Mouse (Mus musculus) embryonic facial prominence, embryonic 12.5 days (tissue): ENCODE results near the gene Zfp974. TPM values are rescaled to one million over a fixed set of nuclear protein-coding genes. Genes with fewer than 3 reads are reported as not detected.
"Not testable (repeated sequence)": the region's sequence is repeated elsewhere in the genome, so short reads cannot be mapped to it uniquely, and the experiment has no call there.

ENCODE experiments used
- ATAC-seq: fragments of 200-750 bp; cut with Nextera tagmentation; 2 replicates; pipeline ENCODE4 v1.8.0; 2017; ENCODE audit not compliant: insufficient number of reproducible peaks, insufficient read depth, low FRiP score, low TSS enrichment
- H3K27ac ChIP-seq: fragments of 300-500 bp; sonication (generic); 2 replicates; pipeline ENCODE4 v1.5.1; 2016; ENCODE audit warnings: mild to moderate bottlenecking
- H3K27me3 ChIP-seq: fragments of 300-500 bp; sonication (generic); 2 replicates; pipeline ENCODE4 v1.6.1; 2016; ENCODE audit warnings: mild to moderate bottlenecking, moderate library complexity
- H3K36me3 ChIP-seq: fragments of 300-500 bp; sonication (generic); 2 replicates; pipeline ENCODE4 v1.6.1; 2016; ENCODE audit warnings: mild to moderate bottlenecking
- H3K4me1 ChIP-seq: fragments of 300-500 bp; sonication (generic); 2 replicates; pipeline ENCODE4 v1.6.1; 2016
- H3K4me2 ChIP-seq: fragments of 300-500 bp; sonication (generic); replicated peaks from 2 replicates; pipeline ENCODE4 v1.6.1; 2016; ENCODE audit warnings: mild to moderate bottlenecking, moderate library complexity
- H3K4me3 ChIP-seq: fragments of 300-500 bp; sonication (generic); 2 replicates; pipeline ENCODE4 v1.5.1; 2016; ENCODE audit warnings: mild to moderate bottlenecking
- H3K9ac ChIP-seq: fragments of 300-500 bp; sonication (generic); 2 replicates; pipeline ENCODE4 v1.6.1; 2016; ENCODE audit warnings: mild to moderate bottlenecking, moderate library complexity
- H3K9me3 ChIP-seq: fragments of 300-500 bp; sonication (generic); 2 replicates; pipeline ENCODE4 v1.6.1; 2016; ENCODE audit warnings: mild to moderate bottlenecking, moderate library complexity
- WGBS: fragments of 180-500 bp; shearing (Covaris S2); methylation state at CpG from one replicate; pipeline ENCODE4 v1.1.7; 2016; 5-methylcytosine and 5-hydroxymethylcytosine counted together
- polyA plus RNA-seq: library from polyadenylated mRNA; unstranded; fragments of >200 nt; fragmentation: Nextera tagmentation; extraction: Ambion mirVana; gene quantifications from 2 replicates; pipeline ENCODE4 v1.2.1, GENCODE M21; 2016

Zfp974 gene
- polyA plus RNA-seq, result 11.4 and 12.3 TPM in 2 replicates

- Histone ChIP-seq H3K27me3 (no peaks in the 10 kb centered on the region), H3K27ac (no peak within 1 kb of the TSS), H3K9ac (peak within 1 kb of the TSS; percentile 64), H3K9me3 (no peaks in the 10 kb centered on the region), H3K4me2 (peak within 1 kb of the TSS; percentile 65), H3K4me1 (peaks cover 6% of the 10 kb centered on the region; the same call in 1 of the 2 replicates), H3K4me3 (peak within 1 kb of the TSS; percentile 66), H3K36me3 (peaks cover 7% of the 10 kb centered on the region; the same call in 1 of the 2 replicates)
- WGBS, result 4% methylated on average over 40 of the region's 40 CpGs
- peak; percentile 64; the same call in 1 of the 2 replicates for ATAC-seq
Observed at GRCm38 (mm10) chr7:27928818-27929695, at the start of gene Zfp974. TSS of gene Zfp974 (minus strand) at chr7:27929460.

GRCm38 (mm10) chr7:27949451-27949850 lies 20.2 kb upstream of the Zfp974 start:
- not testable (repeated sequence) for ATAC-seq, H3K4me3 ChIP-seq, H3K27me3 ChIP-seq, H3K4me1 ChIP-seq, H3K9ac ChIP-seq, H3K36me3 ChIP-seq, H3K9me3 ChIP-seq, H3K27ac ChIP-seq, H3K4me2 ChIP-seq
- 90% methylated on average over 13 of the region's 13 CpGs for WGBS

GRCm38 (mm10) chr7:27941869-27942268 lies 12.6 kb upstream of the Zfp974 start:
- H3K4me1 ChIP-seq, H3K9ac ChIP-seq, H3K27ac ChIP-seq, H3K9me3 ChIP-seq, H3K36me3 ChIP-seq, H3K4me3 ChIP-seq, H3K27me3 ChIP-seq, H3K4me2 ChIP-seq, ATAC-seq: not testable (repeated sequence)
- WGBS, result 40% methylated on average over 6 of the region's 7 CpGs

GRCm38 (mm10) chr7:27933800-27934158 lies 4.5 kb upstream of the Zfp974 start:
- not testable (repeated sequence) for H3K9me3 ChIP-seq, H3K27me3 ChIP-seq, H3K27ac ChIP-seq, H3K4me3 ChIP-seq, H3K4me1 ChIP-seq, H3K36me3 ChIP-seq, ATAC-seq, H3K9ac ChIP-seq
- WGBS, result 43% methylated on average over 1 of the region's 9 CpGs
- peak overlapping the region; percentile 39 for H3K4me2 ChIP-seq

- Histone ChIP-seq H3K9me3 (no peaks in the 10 kb centered on the region), H3K4me2 (peak overlapping the region; percentile 39), H3K27ac (no peak overlapping the region), H3K4me1 (peaks cover 6% of the 10 kb centered on the region; the same call in 1 of the 2 replicates), H3K27me3 (no peaks in the 10 kb centered on the region), H3K4me3 (no peak overlapping the region), H3K9ac (peak overlapping the region; percentile 33), H3K36me3 (no peaks in the 10 kb centered on the region)
- 22% methylated on average over 7 of the region's 7 CpGs for WGBS
- no peak for ATAC-seq
Observed at GRCm38 (mm10) chr7:27933050-27933799, 4.0 kb upstream of the Zfp974 start.

- WGBS, result 42% methylated on average over 4 of the region's 4 CpGs
Observed at GRCm38 (mm10) chr7:27927041-27927440, 2.2 kb downstream of the Zfp974 start.

GRCm38 (mm10) chr7:27910952-27911351 lies 18.3 kb downstream of the Zfp974 start:
- H3K9me3 ChIP-seq, ATAC-seq, H3K4me2 ChIP-seq, H3K27me3 ChIP-seq, H3K9ac ChIP-seq, H3K27ac ChIP-seq, H3K4me1 ChIP-seq, H3K4me3 ChIP-seq: not testable (repeated sequence)
- H3K36me3 ChIP-seq, result peaks cover 34% of the 10 kb centered on the region
- 92% methylated on average over 3 of the region's 4 CpGs for WGBS

More at GRCm38 (mm10) chr7:27927041-27927440, 2.2 kb downstream of the Zfp974 start:
- H3K9me3 ChIP-seq, H3K4me3 ChIP-seq, H3K4me2 ChIP-seq, ATAC-seq, H3K4me1 ChIP-seq, H3K27me3 ChIP-seq, H3K9ac ChIP-seq, H3K27ac ChIP-seq: not testable (repeated sequence)
- peaks cover 11% of the 10 kb centered on the region; the same call in 1 of the 2 replicates for H3K36me3 ChIP-seq

GRCm38 (mm10) chr7:27905061-27905848 lies 24.0 kb downstream of the Zfp974 start:
- no peak for ATAC-seq
- Histone ChIP-seq H3K27me3 (no peaks in the 10 kb centered on the region), H3K9ac (no peak overlapping the region), H3K4me3 (no peak overlapping the region), H3K4me1 (no peaks in the 10 kb centered on the region), H3K9me3 (peaks cover 7% of the 10 kb centered on the region), H3K27ac (no peak overlapping the region), H3K4me2 (no peak overlapping the region), H3K36me3 (peaks cover 14% of the 10 kb centered on the region; the same call in 1 of the 2 replicates)
- WGBS, result 71% methylated on average over 11 of the region's 11 CpGs

GRCm38 (mm10) chr7:27900601-27901000 lies 28.7 kb downstream of the Zfp974 start:
- H3K27ac ChIP-seq, result no peak overlapping the region
- H3K36me3 ChIP-seq, result 0 out of 2 replicates have a peak, but pooled peaks cover 2% of the 10 kb centered on the region
- no peaks in the 10 kb centered on the region for H3K27me3 ChIP-seq
- H3K4me1 ChIP-seq, result no peaks in the 10 kb centered on the region
- no peak overlapping the region for H3K9ac ChIP-seq
- ATAC-seq, result no peak
- H3K9me3 ChIP-seq, result peaks cover 7% of the 10 kb centered on the region
- WGBS, result 89% methylated on average over 4 of the region's 4 CpGs
- H3K4me2 ChIP-seq, result no peak overlapping the region
- no peak overlapping the region for H3K4me3 ChIP-seq

GRCm38 (mm10) chr7:27881721-27882120 lies 47.5 kb downstream of the Zfp974 start:
- no peak overlapping the region for H3K4me3 ChIP-seq
- no peak overlapping the region for H3K27ac ChIP-seq
- no peaks in the 10 kb centered on the region for H3K9me3 ChIP-seq
- WGBS, result 94% methylated on average over 4 of the region's 4 CpGs
- H3K4me1 ChIP-seq, result no peaks in the 10 kb centered on the region
- H3K27me3 ChIP-seq, result no peaks in the 10 kb centered on the region
- no peak for ATAC-seq
- H3K4me2 ChIP-seq, result no peak overlapping the region
- peaks cover 34% of the 10 kb centered on the region for H3K36me3 ChIP-seq
- no peak overlapping the region for H3K9ac ChIP-seq

- not testable (repeated sequence) for H3K4me2 ChIP-seq
Observed at GRCm38 (mm10) chr7:27862578-27862977, 66.7 kb downstream of the Zfp974 start.

More at GRCm38 (mm10) chr7:27862578-27862977, 66.7 kb downstream of the Zfp974 start:
- H3K4me1 ChIP-seq, H3K9me3 ChIP-seq, H3K9ac ChIP-seq, H3K27ac ChIP-seq, H3K4me3 ChIP-seq, H3K27me3 ChIP-seq, ATAC-seq: not testable (repeated sequence)
- peaks cover 29% of the 10 kb centered on the region for H3K36me3 ChIP-seq
- WGBS, result 90% methylated on average over 5 of the region's 5 CpGs
